24 mouse cellular contexts compared by ENCODE assay signal in the genomic region with DNA sequence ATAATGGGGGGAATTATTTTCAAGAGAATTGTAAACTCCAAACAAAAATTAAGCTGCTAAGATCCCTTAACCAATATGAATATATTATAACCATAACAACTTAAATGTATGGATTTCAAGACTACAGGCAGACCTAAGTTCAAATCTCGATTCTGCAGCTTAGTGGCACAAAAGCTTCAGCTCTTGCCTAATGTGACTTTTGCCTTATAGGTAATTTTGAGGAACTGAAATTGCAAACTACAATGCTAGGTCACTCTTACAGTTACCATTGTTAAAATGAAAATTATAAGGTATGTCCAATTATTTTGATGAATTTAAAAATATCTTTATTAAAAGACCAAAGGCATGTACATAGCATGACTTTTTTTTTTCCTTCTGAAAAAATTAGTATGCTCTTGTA. TPM values are rescaled to one million over a fixed set of nuclear protein-coding genes. Genes with fewer than 3 reads are reported as not detected.
A peak's percentile ranks its signal among the peaks of the same experiment; 100 is the strongest.
DNase-seq lines count a peak whose midpoint lies in the region; ATAC-seq lines count a peak whose summit lies in the region.
"Had no signal": no experiment of that assay in that cellular context is flagged by ENCODE, and none has a peak within 500 bp of the region (broad histone marks: within the 10 kb centered on the region; RNA-seq: fewer than 3 reads in every experiment).

No protein-coding gene starts in this region.

- DNase-seq in spleen, adult 12 weeks (ENCODE audit: low spot score), result no peak
- no peak for DNase-seq in heart, postnatal 4 days
- DNase-seq in urinary bladder, postnatal 10 days (ENCODE audit: low spot score), result no peak
- DNase-seq: adrenal gland, adult 2 months; adrenal gland, adult 8-10 months; adrenal gland, postnatal 10 days; adrenal gland, postnatal 14 days; adrenal gland, postnatal 25 days; adrenal gland, postnatal 36 days; B cell, adult 2 months; cerebellum, adult 11 months; cerebellum, adult 11-12 months; cerebellum, adult 18-20 months had no signal

- ATAC-seq in granulocyte monocyte progenitor cell, adult 5-6 weeks (replicated peaks; ENCODE audit: poor library complexity, severe bottlenecking), result peak; percentile 81
- ATAC-seq in megakaryocyte, adult 5-6 weeks (ENCODE audit: poor library complexity, severe bottlenecking), result peak; percentile 72
- ATAC-seq in megakaryocyte progenitor cell, adult 5-6 weeks (replicated peaks; ENCODE audit: poor library complexity), result peak; percentile 37; the same call in 1 of the 2 replicates
- ATAC-seq: activated CD4-positive, CD25-positive, alpha-beta regulatory T cell, adult 4 months; CD4-positive, CD25-positive, alpha-beta regulatory T cell, adult 4 months; Patski had no signal

RNA-seq across cellular contexts. Expression of a gene that starts 10.0 kb away (rescaled TPM):
- 32.2 and 38.7 TPM in 2 replicates for total RNA-seq in granulocyte monocyte progenitor cell, adult 5-6 weeks (2014; fragmentation: Nextera tagmentation)
- total RNA-seq in granulocyte monocyte progenitor cell, adult 5-6 weeks (2017), result 20.7 and 26.9 TPM in 2 replicates
- 48.5 and 51.5 TPM in 2 replicates for total RNA-seq in megakaryocyte, adult 5-6 weeks (2015)
- total RNA-seq in megakaryocyte, adult 5-6 weeks (2017), result 14.9 and 19.2 TPM in 2 replicates
- total RNA-seq in megakaryocyte progenitor cell, adult 5-6 weeks (2015), result 80.9 and 89.4 TPM in 2 replicates
- 16.6 and 23.4 TPM in 2 replicates for total RNA-seq in megakaryocyte progenitor cell, adult 5-6 weeks (2017)
- 10 to 100 TPM in 1 of 2 experiments, 1 to 10 TPM in 1; 9.2 to 10.3 TPM for total RNA-seq in heart, postnatal 4 days (2021)

RNA-seq across cellular contexts. Expression of a gene that starts 17.9 kb away (rescaled TPM):
- total RNA-seq in granulocyte monocyte progenitor cell, adult 5-6 weeks (2014; fragmentation: Nextera tagmentation), result not detected in 2 replicates
- not detected in 2 replicates for total RNA-seq in granulocyte monocyte progenitor cell, adult 5-6 weeks (2017)
- not detected in 2 replicates for total RNA-seq in megakaryocyte, adult 5-6 weeks (2015)
- not detected in 2 replicates for total RNA-seq in megakaryocyte, adult 5-6 weeks (2017)
- total RNA-seq in megakaryocyte progenitor cell, adult 5-6 weeks (2015), result not detected in 2 replicates
- total RNA-seq in megakaryocyte progenitor cell, adult 5-6 weeks (2017), result not detected in 2 replicates
- total RNA-seq in heart, postnatal 4 days (2021), result not detected
- total RNA-seq: adrenal gland, adult 18-20 months; adrenal gland, adult 2 months; adrenal gland, adult 8-10 months; adrenal gland, postnatal 10 days; adrenal gland, postnatal 14 days; adrenal gland, postnatal 25 days; adrenal gland, postnatal 36 days; adrenal gland, postnatal 4 days; CH12.LX; ES-E14; MEL had no signal

RNA-seq across cellular contexts. Expression of a gene that starts 50.2 kb away (rescaled TPM):
- 6.9 and 10.7 TPM in 2 replicates for total RNA-seq in granulocyte monocyte progenitor cell, adult 5-6 weeks (2014; fragmentation: Nextera tagmentation)
- 7.7 and 8.4 TPM in 2 replicates for total RNA-seq in granulocyte monocyte progenitor cell, adult 5-6 weeks (2017)
- 9.1 and 10.1 TPM in 2 replicates for total RNA-seq in megakaryocyte, adult 5-6 weeks (2015)
- 8.5 and 9.6 TPM in 2 replicates for total RNA-seq in megakaryocyte, adult 5-6 weeks (2017)
- 8.3 and 8.8 TPM in 2 replicates for total RNA-seq in megakaryocyte progenitor cell, adult 5-6 weeks (2015)
- total RNA-seq in megakaryocyte progenitor cell, adult 5-6 weeks (2017), result 6.0 and 6.8 TPM in 2 replicates
- total RNA-seq in heart, postnatal 4 days (2021), result 10 to 100 TPM in 1 of 2 experiments, 1 to 10 TPM in 1; 9.6 to 14.0 TPM

RNA-seq across cellular contexts. Expression of a gene that starts 57.5 kb away (rescaled TPM):
- 1.5 and 3.7 TPM in 2 replicates for total RNA-seq in granulocyte monocyte progenitor cell, adult 5-6 weeks (2014; fragmentation: Nextera tagmentation)
- 7.0 and 9.1 TPM in 2 replicates for total RNA-seq in granulocyte monocyte progenitor cell, adult 5-6 weeks (2017)
- 22.6 and 24.1 TPM in 2 replicates for total RNA-seq in megakaryocyte, adult 5-6 weeks (2015)
- total RNA-seq in megakaryocyte, adult 5-6 weeks (2017), result 31.0 and 36.0 TPM in 2 replicates
- total RNA-seq in megakaryocyte progenitor cell, adult 5-6 weeks (2015), result 2.3 and 3.8 TPM in 2 replicates
- total RNA-seq in megakaryocyte progenitor cell, adult 5-6 weeks (2017), result 4.1 and 6.1 TPM in 2 replicates
- 10 to 100 TPM; 18.3 to 21.0 TPM for total RNA-seq in heart, postnatal 4 days (2021)
